In genomic region chr11:121038366-121039240, GRCm38 (mm10) we compare ENCODE assay signal across 20 mouse cellular contexts. TPM values are rescaled to one million over a fixed set of nuclear protein-coding genes. Genes with fewer than 3 reads are reported as not detected.
A peak's percentile ranks its signal among the peaks of the same experiment; 100 is the strongest.
DNase-seq lines count a peak whose midpoint lies in the region; TF ChIP-seq lines count a peak whose summit lies in the region.
"Had no signal": no experiment of that assay in that cellular context is flagged by ENCODE, and none has a peak within 500 bp of the region (broad histone marks: within the 10 kb centered on the region; RNA-seq: fewer than 3 reads in every experiment).

No protein-coding gene starts in this region.

- H3K27ac ChIP-seq in MEL (ENCODE audit: control insufficient read depth, low read depth, low read length), result no peak overlapping the region
- H3K27ac ChIP-seq in cortical plate, adult 2 months (ENCODE audit: insufficient read depth, low read length), result peak overlapping the region; percentile 54; the same call in 1 of the 2 replicates
- H3K27ac ChIP-seq: embryonic facial prominence, embryonic 13.5 days; forebrain, embryonic 10.5 days; gastrocnemius, adult 2 months had no signal

- no peak for TF ChIP-seq EP300 in MEL (IDR thresholded peaks at IDR 0.05; ENCODE audit: low read depth in 1 of 2, low read length in 2 of 2)

- no peaks in the 10 kb centered on the region for H3K79me2 ChIP-seq in MEL (ENCODE audit: control insufficient read depth, insufficient read depth, low read length, poor library complexity)

- TF ChIP-seq POLR2A in MEL (IDR thresholded peaks at IDR 0.05; ENCODE audit: control insufficient read depth in 1 of 2, insufficient read depth in 1 of 2, low read depth in 1 of 2, low read length in 2 of 2, poor library complexity in 1 of 2), result no peak
- TF ChIP-seq POLR2A in cortical plate, adult 2 months (IDR thresholded peaks at IDR 0.05; ENCODE audit: extremely low read depth, insufficient read depth, low read length), result no peak

- no peaks in the 10 kb centered on the region for H3K9me3 ChIP-seq in MEL (replicated peaks; ENCODE audit: insufficient read depth, low read length)
- H3K9me3 ChIP-seq: embryonic facial prominence, embryonic 13.5 days; forebrain, embryonic 10.5 days; heart, embryonic 12.5 days had no signal

- TF ChIP-seq CTCF in MEL (IDR thresholded peaks at IDR 0.05 in 2 of 3, conservative IDR thresholded peaks at IDR 0.05 in 1 of 3; ENCODE audit: control insufficient read depth in 1 of 3, insufficient read depth in 1 of 3, low read depth in 2 of 3, low read length in 3 of 3, poor library complexity in 1 of 3, severe bottlenecking in 1 of 3), result no peak
- no peak for TF ChIP-seq CTCF in cortical plate, adult 2 months (IDR thresholded peaks at IDR 0.05; ENCODE audit: extremely low read depth, insufficient read depth, low read length)

- peaks cover 8 to 14% of the 10 kb centered on the region in 2 experiments for H3K4me1 ChIP-seq in MEL (ENCODE audit: control insufficient read depth in 1 of 2, insufficient read depth in 2 of 2, low read length in 2 of 2)
- H3K4me1 ChIP-seq in cortical plate, adult 2 months (ENCODE audit: control insufficient read depth, insufficient read depth, low read length), result peaks cover 4% of the 10 kb centered on the region
- H3K4me1 ChIP-seq: embryonic facial prominence, embryonic 13.5 days; forebrain, embryonic 10.5 days; heart, embryonic 12.5 days had no signal

- H3K36me3 ChIP-seq in MEL (ENCODE audit: control insufficient read depth in 1 of 2, insufficient read depth in 2 of 2, low read length in 2 of 2), result peaks cover 0 to 5% of the 10 kb centered on the region in 2 experiments; a peak in 1 of 4 replicates
- H3K36me3 ChIP-seq: embryonic facial prominence, embryonic 13.5 days; forebrain, embryonic 10.5 days; heart, embryonic 12.5 days had no signal

- peaks cover 0 to 5% of the 10 kb centered on the region in 2 experiments; a peak in 2 of 4 replicates for H3K27me3 ChIP-seq in MEL (ENCODE audit: control insufficient read depth in 1 of 2, insufficient read depth in 2 of 2, low read length in 2 of 2)

- peak; percentile 28 to 52 for DNase-seq in right cerebral cortex, adult 2 months (ENCODE audit: low spot score in 2 of 2)
- DNase-seq in right cerebral cortex, postnatal 4 days, result no peak
- DNase-seq in MEL (ENCODE audit: low read depth, low spot score), result peak; percentile 66
- peak; percentile 59 for DNase-seq in naive thymus-derived CD4-positive, alpha-beta T cell, adult 2 months (ENCODE audit: low read depth)
- no peak for DNase-seq in c-Kit-positive CD71-positive TER-119-positive erythroid progenitor cells, embryonic 14.5 days (ENCODE audit: low spot score)
- DNase-seq in kidney, adult 18-20 months, result no peak
- DNase-seq in embryo, embryonic 10.5 days (ENCODE audit: low spot score), result no peak
- DNase-seq: adrenal gland, postnatal 10 days; cerebellum, postnatal 25 days; gastrocnemius, adult 2 months; kidney, postnatal 4 days; layer of hippocampus, postnatal 36 days had no signal

- no peak overlapping the region for H3K4me3 ChIP-seq in MEL (ENCODE audit: control insufficient read depth in 1 of 2, insufficient read depth in 1 of 2, low read depth in 2 of 2, low read length in 2 of 2)
- H3K4me3 ChIP-seq in cortical plate, adult 2 months (ENCODE audit: insufficient read depth, low read length), result no peak overlapping the region
- H3K4me3 ChIP-seq: embryonic facial prominence, embryonic 13.5 days; forebrain, embryonic 10.5 days; gastrocnemius, adult 2 months; heart, embryonic 12.5 days had no signal

- no peak overlapping the region for H3K9ac ChIP-seq in MEL (ENCODE audit: control insufficient read depth, low read depth, low read length, poor library complexity, severe bottlenecking)
- H3K9ac ChIP-seq: embryonic facial prominence, embryonic 13.5 days; heart, embryonic 12.5 days had no signal

- no peak for TF ChIP-seq RAD21 in MEL (IDR thresholded peaks at IDR 0.05; ENCODE audit: low read depth, low read length)

TF ChIP-seq in MEL, 35 proteins besides CTCF, POLR2A, EP300 and RAD21:
- TF ChIP-seq MAX (IDR thresholded peaks at IDR 0.05; ENCODE audit: low read length) (no peak), SIN3A (IDR thresholded peaks at IDR 0.05; ENCODE audit: low read length) (peak; percentile 45), CHD2 (IDR thresholded peaks at IDR 0.05; ENCODE audit: low read length) (no peak), GATA1 (IDR thresholded peaks at IDR 0.05; ENCODE audit: low read depth, low read length) (peak; percentile 53; the same call in 1 of the 2 replicates), TAL1 (IDR thresholded peaks at IDR 0.05; ENCODE audit: low read length) (no peak), MXI1 (IDR thresholded peaks at IDR 0.05; ENCODE audit: low read depth, low read length) (0 out of 2 replicates have a peak, but pooled peaks have one; percentile 14), ETS1 (IDR thresholded peaks at IDR 0.05; ENCODE audit: low read depth, low read length) (peak; percentile 72), POLR2AphosphoS2 (IDR thresholded peaks at IDR 0.05; ENCODE audit: low read length) (no peak), TCF12 (IDR thresholded peaks at IDR 0.05; ENCODE audit: low read depth, low read length) (peak; percentile 30; the same call in 1 of the 2 replicates), ELF1 (IDR thresholded peaks at IDR 0.05; ENCODE audit: low read depth, low read length) (no peak), SMC3 (IDR thresholded peaks at IDR 0.05; ENCODE audit: low read depth, low read length) (no peak), UBTF (IDR thresholded peaks at IDR 0.05; ENCODE audit: borderline replicate concordance, insufficient read depth, low read depth, low read length) (no peak), TBP (IDR thresholded peaks at IDR 0.05; ENCODE audit: low read depth, low read length) (0 out of 2 replicates have a peak, but pooled peaks have one; percentile 22), KAT2A (conservative IDR thresholded peaks at IDR 0.05; ENCODE audit: low read depth, low read length) (no peak), USF1 (IDR thresholded peaks at IDR 0.05; ENCODE audit: low read depth, low read length) (no peak), MEF2A (IDR thresholded peaks at IDR 0.05; ENCODE audit: extremely low read depth, insufficient replicate concordance, low read depth, low read length, poor library complexity, severe bottlenecking) (no peak), HCFC1 (IDR thresholded peaks at IDR 0.05; ENCODE audit: low read depth, low read length) (no peak), E2F4 (IDR thresholded peaks at IDR 0.05; ENCODE audit: borderline replicate concordance, low read depth, low read length) (no peak), MYC (IDR thresholded peaks at IDR 0.05; ENCODE audit: low read depth, low read length) (no peak)

RNA-seq across cellular contexts. Expression of gene Cd7, which starts 0.6 kb away (rescaled TPM):
- 0.39 and 0.58 TPM in 2 replicates for total RNA-seq in MEL (2012; rRNA removed)
- under 1 TPM in 1 of 2 experiments, not detected in 1; 0.33 TPM for polyA plus RNA-seq in MEL (2012; ENCODE audit: insufficient read depth in 1 of 2, insufficient read length in 2 of 2, low read depth in 1 of 2, low replicate concordance in 2 of 2, missing spikeins in 1 of 2)
- polyA plus RNA-seq in cortical plate, adult 2 months (2012; rRNA removed), result 3.4 and 3.8 TPM in 2 replicates
- total RNA-seq: gastrocnemius, adult 2 months; layer of hippocampus, postnatal 36 days had no signal
- polyA plus RNA-seq: forebrain, embryonic 10.5 days; heart, embryonic 12.5 days; hindbrain, embryonic 11.5 days had no signal

RNA-seq across cellular contexts. Expression of gene Sectm1b, which starts 24.8 kb away (rescaled TPM):
- not detected in 2 replicates for total RNA-seq in MEL (2012; rRNA removed)
- under 1 TPM in 1 of 2 experiments, not detected in 1; 0.14 TPM for polyA plus RNA-seq in MEL (2012; ENCODE audit: insufficient read depth in 1 of 2, insufficient read length in 2 of 2, low read depth in 1 of 2, low replicate concordance in 2 of 2, missing spikeins in 1 of 2)
- not detected in 2 replicates for polyA plus RNA-seq in cortical plate, adult 2 months (2012; rRNA removed)
- total RNA-seq: adrenal gland, postnatal 10 days; gastrocnemius, adult 2 months; layer of hippocampus, postnatal 36 days; liver, adult 2 months had no signal
- polyA plus RNA-seq: forebrain, embryonic 10.5 days; heart, embryonic 12.5 days; hindbrain, embryonic 11.5 days; testis, adult 2 months had no signal

RNA-seq across cellular contexts. Expression of gene Sectm1a, which starts 42.4 kb away (rescaled TPM):
- 19.8 and 22.0 TPM in 2 replicates for total RNA-seq in MEL (2012; rRNA removed)
- polyA plus RNA-seq in MEL (2012; ENCODE audit: insufficient read depth in 1 of 2, insufficient read length in 2 of 2, low read depth in 1 of 2, low replicate concordance in 2 of 2, missing spikeins in 1 of 2), result 10 to 100 TPM in 1 of 2 experiments, not detected in 1; 22.3 TPM
- polyA plus RNA-seq in cortical plate, adult 2 months (2012; rRNA removed), result not detected in 2 replicates
- total RNA-seq: gastrocnemius, adult 2 months; layer of hippocampus, postnatal 36 days had no signal
- polyA plus RNA-seq: forebrain, embryonic 10.5 days; heart, embryonic 12.5 days; hindbrain, embryonic 11.5 days; lung, embryonic 16.5 days had no signal

RNA-seq across cellular contexts. Expression of gene Csnk1d, which starts 47.5 kb away (rescaled TPM):
- 81.3 and 83.2 TPM in 2 replicates for total RNA-seq in MEL (2012; rRNA removed)
- 100 to 1,000 TPM; 121 to 329 TPM for polyA plus RNA-seq in MEL (2012; ENCODE audit: insufficient read depth in 1 of 2, insufficient read length in 2 of 2, low read depth in 1 of 2, low replicate concordance in 2 of 2, missing spikeins in 1 of 2)
- 108 and 110 TPM in 2 replicates for polyA plus RNA-seq in cortical plate, adult 2 months (2012; rRNA removed)

Comparison
In these comparisons a context has a peak if more than half of its experiments do, and no peak if none do; other contexts are left out.
1. DNase-seq: peak in right cerebral cortex, adult 2 months (2 of 2), MEL (single experiment) and naive thymus-derived CD4-positive, alpha-beta T cell, adult 2 months (single experiment); none in right cerebral cortex, postnatal 4 days (single experiment), c-Kit-positive CD71-positive TER-119-positive erythroid progenitor cells, embryonic 14.5 days (single experiment), kidney, adult 18-20 months (single experiment) and embryo, embryonic 10.5 days (single experiment).